Mouse (Mus musculus) small intestine, adult 2 months (tissue): ENCODE results near the gene Slc2a4.

Experiments
- CTCF ChIP-seq: fragments of 200-500 bp; IDR thresholded peaks from 2 replicates; pipeline ENCODE4 v1.5.1; 2012; ENCODE audit warnings: low read depth, mild to moderate bottlenecking, control low read depth, inconsistent platforms, low read length, moderate library complexity, mixed read lengths; ENCODE audit not compliant: insufficient replicate concordance, insufficient read length; ENCODE audit errors: extremely low read depth
- POLR2A ChIP-seq: fragments of 200-500 bp; IDR thresholded peaks from 2 replicates; pipeline ENCODE4 v1.6.1; 2012; ENCODE audit warnings: low read depth, mild to moderate bottlenecking, control low read depth, inconsistent platforms, low read length, moderate library complexity

DNA sequence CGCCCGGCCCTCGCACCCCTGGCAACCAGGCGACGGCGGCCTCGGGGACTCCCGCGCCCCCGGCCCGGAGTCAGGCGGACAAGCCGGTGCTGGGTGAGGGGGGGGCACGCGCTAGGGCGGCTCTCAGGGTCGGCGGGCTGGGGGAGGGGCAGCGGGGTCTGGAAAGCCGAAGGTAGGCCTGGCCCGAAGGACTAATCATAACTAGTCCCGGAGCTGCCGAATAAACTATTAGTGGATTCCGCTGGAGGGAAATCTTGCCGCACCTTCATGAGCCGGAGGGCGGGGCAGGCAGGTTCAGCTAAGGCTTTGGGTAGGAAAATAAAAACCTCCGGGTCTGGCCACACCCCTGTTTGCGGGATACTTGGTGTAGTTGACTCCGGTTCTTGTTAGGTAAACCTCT lies 11.8 kb downstream of the Slc2a4 start:
- no peak for TF ChIP-seq POLR2A
- no peak for TF ChIP-seq CTCF
